Mouse (Mus musculus): ENCODE measurements around the gene Myom1. TPM values are rescaled to one million over a fixed set of nuclear protein-coding genes. Genes with fewer than 3 reads are reported as not detected.

Myom1 gene
- polyA plus RNA-seq, 1 experiment from 2014 or later, result 4.7 TPM

DNA sequence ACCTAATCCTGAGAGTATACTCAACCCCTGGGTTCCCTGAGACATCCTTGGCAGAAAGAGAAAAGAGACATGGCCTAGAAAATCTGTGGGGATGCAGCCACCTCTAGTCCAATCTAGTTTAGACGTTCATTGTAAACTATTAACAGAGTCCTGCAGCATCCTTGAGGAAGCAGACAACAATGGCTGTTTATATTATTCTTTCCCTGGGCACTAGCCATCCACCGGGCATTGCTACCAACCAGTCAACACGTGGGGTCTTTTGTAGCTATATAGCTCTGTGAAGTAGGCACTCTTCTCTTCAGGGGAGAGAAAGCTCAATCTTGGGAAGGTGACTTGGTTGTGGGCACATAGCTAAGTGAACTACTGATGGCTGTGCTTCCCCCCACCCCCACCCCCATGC, 110.3 kb downstream of the Myom1 start:
- ATAC-seq (ENCODE audit: insufficient number of reproducible peaks, low FRiP score, low TSS enrichment, low read depth), result no peak
- no peak overlapping the region for H3K9ac ChIP-seq (ENCODE audit: low read length)
- H3K27ac ChIP-seq (replicated peaks; ENCODE audit: low read depth, low read length), result no peak overlapping the region
- no peak overlapping the region for H3K4me3 ChIP-seq (ENCODE audit: low read depth, low read length)
- H3K9me3 ChIP-seq (ENCODE audit: control insufficient read depth, low read length), result no peaks in the 10 kb centered on the region
- no peaks in the 10 kb centered on the region for H3K27me3 ChIP-seq (ENCODE audit: control insufficient read depth, insufficient read depth, low read length)
- no peak for DNase-seq (ENCODE audit: low spot score)
- WGBS, result 84% methylated on average over 3 of the region's 3 CpGs
- H3K4me2 ChIP-seq (ENCODE audit: low read depth, severe bottlenecking), result no peak overlapping the region
- H3K36me3 ChIP-seq (ENCODE audit: control insufficient read depth, insufficient read depth, low read length), result no peaks in the 10 kb centered on the region
- H3K4me1 ChIP-seq (ENCODE audit: control insufficient read depth, insufficient read depth, low read length), result no peaks in the 10 kb centered on the region; the same call in 1 of the 2 replicates

DNA sequence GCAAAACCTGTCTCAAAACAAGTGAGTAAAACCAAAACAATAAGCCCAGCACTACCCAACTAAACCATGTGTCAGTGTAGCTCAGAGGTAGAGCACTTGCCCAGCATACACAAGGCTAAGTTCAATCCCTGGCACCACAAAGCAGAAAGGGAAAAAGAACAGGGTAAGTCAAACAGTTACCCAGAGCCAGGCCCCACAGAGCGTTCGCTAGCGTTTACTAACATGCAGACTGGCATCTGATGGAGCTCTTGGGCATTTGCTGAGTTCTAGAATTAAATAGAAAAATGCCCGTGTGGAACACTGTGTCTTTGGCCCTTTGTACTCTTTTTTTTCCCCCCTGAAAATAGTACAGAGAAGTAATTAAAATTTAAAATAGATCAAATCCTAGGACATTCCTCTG, 111.8 kb downstream of the Myom1 start:
- Histone ChIP-seq H3K36me3 (ENCODE audit: control insufficient read depth, insufficient read depth, low read length) (no peaks in the 10 kb centered on the region), H3K9me3 (ENCODE audit: control insufficient read depth, low read length) (no peaks in the 10 kb centered on the region), H3K9ac (ENCODE audit: low read length) (no peak overlapping the region), H3K27me3 (ENCODE audit: control insufficient read depth, insufficient read depth, low read length) (no peaks in the 10 kb centered on the region), H3K4me1 (ENCODE audit: control insufficient read depth, insufficient read depth, low read length) (no peaks in the 10 kb centered on the region; the same call in 1 of the 2 replicates), H3K4me2 (ENCODE audit: low read depth, severe bottlenecking) (no peak overlapping the region), H3K4me3 (ENCODE audit: low read depth, low read length) (no peak overlapping the region), H3K27ac (replicated peaks; ENCODE audit: low read depth, low read length) (no peak overlapping the region)
- DNase-seq (ENCODE audit: low spot score), result no peak
- 78% methylated on average over 4 of the region's 4 CpGs for WGBS
- ATAC-seq (ENCODE audit: insufficient number of reproducible peaks, low FRiP score, low TSS enrichment, low read depth), result no peak

DNA sequence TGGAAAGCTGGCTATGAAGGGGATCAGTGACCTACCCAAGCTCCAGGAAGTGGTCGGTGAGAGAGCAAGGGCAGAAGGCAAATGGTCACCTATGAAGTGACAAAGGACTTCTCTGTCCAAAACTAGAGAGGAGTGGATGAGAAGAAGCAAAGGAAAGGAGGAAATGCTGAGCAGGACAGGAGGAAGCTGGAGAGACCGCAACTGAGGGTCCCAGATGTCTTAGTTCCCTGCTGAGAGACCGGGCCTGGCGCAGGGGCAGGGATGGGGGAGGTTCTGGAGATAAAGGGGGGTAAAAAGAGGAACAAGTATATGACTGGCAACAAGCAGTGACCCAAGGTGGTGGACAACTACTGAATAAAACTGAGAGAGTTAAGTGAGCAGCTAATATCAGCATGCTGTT, 115.5 kb downstream of the Myom1 start:
- Histone ChIP-seq H3K4me2 (ENCODE audit: low read depth, severe bottlenecking) (no peak overlapping the region), H3K27ac (replicated peaks; ENCODE audit: low read depth, low read length) (no peak overlapping the region), H3K36me3 (ENCODE audit: control insufficient read depth, insufficient read depth, low read length) (no peaks in the 10 kb centered on the region), H3K27me3 (ENCODE audit: control insufficient read depth, insufficient read depth, low read length) (no peaks in the 10 kb centered on the region), H3K4me1 (ENCODE audit: control insufficient read depth, insufficient read depth, low read length) (no peaks in the 10 kb centered on the region), H3K4me3 (ENCODE audit: low read depth, low read length) (no peak overlapping the region), H3K9ac (ENCODE audit: low read length) (no peak overlapping the region), H3K9me3 (ENCODE audit: control insufficient read depth, low read length) (no peaks in the 10 kb centered on the region)
- 90% methylated on average over 4 of the region's 4 CpGs for WGBS
- no peak for ATAC-seq (ENCODE audit: insufficient number of reproducible peaks, low FRiP score, low TSS enrichment, low read depth)
- no peak for DNase-seq (ENCODE audit: low spot score)

DNA sequence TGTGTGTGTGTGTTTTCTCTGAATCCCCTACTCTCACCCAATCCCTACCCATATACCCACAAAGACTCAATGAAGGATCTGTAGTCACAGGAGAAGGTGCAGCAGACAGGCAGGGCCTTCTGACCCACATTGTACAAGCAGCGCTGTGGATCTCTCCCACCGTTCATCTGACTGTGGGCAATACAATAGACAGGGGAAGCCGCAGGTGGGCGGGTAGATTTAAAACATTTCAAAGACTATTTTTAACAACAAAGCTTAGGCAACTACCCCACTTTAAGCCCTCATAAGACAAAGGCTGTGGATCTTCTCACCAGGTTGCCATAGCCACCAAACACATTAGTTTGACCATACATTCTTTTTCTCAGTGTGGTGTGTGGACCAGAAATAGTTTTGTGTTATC, 116.2 kb downstream of the Myom1 start:
- no peak overlapping the region for H3K9ac ChIP-seq (ENCODE audit: low read length)
- ATAC-seq (ENCODE audit: insufficient number of reproducible peaks, low FRiP score, low TSS enrichment, low read depth), result no peak
- H3K27ac ChIP-seq (replicated peaks; ENCODE audit: low read depth, low read length), result no peak overlapping the region

DNA sequence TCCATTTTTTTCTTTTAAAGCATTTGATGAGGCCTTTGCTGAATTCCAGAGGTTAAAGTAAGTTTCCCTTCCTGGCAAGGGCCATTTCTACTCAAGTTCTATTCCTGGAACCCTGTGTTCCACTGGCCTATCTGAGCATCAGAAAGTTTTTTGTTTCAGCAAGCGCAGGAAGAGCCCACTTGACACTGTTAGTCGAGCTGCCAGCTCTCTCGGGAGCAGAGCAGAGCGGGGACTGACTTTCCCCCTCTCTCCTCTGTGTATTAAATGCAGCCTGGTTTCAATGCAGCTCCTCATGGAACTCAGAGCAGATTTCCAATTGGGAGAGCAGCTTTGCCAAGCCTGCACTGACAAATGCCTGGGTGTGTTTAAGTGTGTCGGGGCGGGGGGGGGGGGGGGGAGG, 118.2 kb downstream of the Myom1 start:
- no peaks in the 10 kb centered on the region for H3K27me3 ChIP-seq (ENCODE audit: control insufficient read depth, insufficient read depth, low read length)
- DNase-seq (ENCODE audit: low spot score) (no peak), ATAC-seq (ENCODE audit: insufficient number of reproducible peaks, low FRiP score, low TSS enrichment, low read depth) (no peak)
- H3K27ac ChIP-seq (replicated peaks; ENCODE audit: low read depth, low read length), result no peak overlapping the region
- H3K4me1 ChIP-seq (ENCODE audit: control insufficient read depth, insufficient read depth, low read length), result 0 out of 2 replicates have a peak, but pooled peaks cover 2% of the 10 kb centered on the region
- H3K9me3 ChIP-seq (ENCODE audit: control insufficient read depth, low read length), result no peaks in the 10 kb centered on the region
- WGBS, result 48% methylated on average over 4 of the region's 6 CpGs
- H3K9ac ChIP-seq (ENCODE audit: low read length), result no peak overlapping the region
- no peak overlapping the region for H3K4me2 ChIP-seq (ENCODE audit: low read depth, severe bottlenecking)
- H3K36me3 ChIP-seq (ENCODE audit: control insufficient read depth, insufficient read depth, low read length), result no peaks in the 10 kb centered on the region
- no peak overlapping the region for H3K4me3 ChIP-seq (ENCODE audit: low read depth, low read length)

More for the DNA sequence above, 116.2 kb downstream of the Myom1 start:
- Histone ChIP-seq H3K9me3 (ENCODE audit: control insufficient read depth, low read length) (no peaks in the 10 kb centered on the region), H3K27me3 (ENCODE audit: control insufficient read depth, insufficient read depth, low read length) (no peaks in the 10 kb centered on the region), H3K4me3 (ENCODE audit: low read depth, low read length) (no peak overlapping the region), H3K4me2 (ENCODE audit: low read depth, severe bottlenecking) (no peak overlapping the region), H3K4me1 (ENCODE audit: control insufficient read depth, insufficient read depth, low read length) (no peaks in the 10 kb centered on the region), H3K36me3 (ENCODE audit: control insufficient read depth, insufficient read depth, low read length) (no peaks in the 10 kb centered on the region)
- no peak for DNase-seq (ENCODE audit: low spot score)
- WGBS, result 92% methylated on average over 4 of the region's 4 CpGs

DNA sequence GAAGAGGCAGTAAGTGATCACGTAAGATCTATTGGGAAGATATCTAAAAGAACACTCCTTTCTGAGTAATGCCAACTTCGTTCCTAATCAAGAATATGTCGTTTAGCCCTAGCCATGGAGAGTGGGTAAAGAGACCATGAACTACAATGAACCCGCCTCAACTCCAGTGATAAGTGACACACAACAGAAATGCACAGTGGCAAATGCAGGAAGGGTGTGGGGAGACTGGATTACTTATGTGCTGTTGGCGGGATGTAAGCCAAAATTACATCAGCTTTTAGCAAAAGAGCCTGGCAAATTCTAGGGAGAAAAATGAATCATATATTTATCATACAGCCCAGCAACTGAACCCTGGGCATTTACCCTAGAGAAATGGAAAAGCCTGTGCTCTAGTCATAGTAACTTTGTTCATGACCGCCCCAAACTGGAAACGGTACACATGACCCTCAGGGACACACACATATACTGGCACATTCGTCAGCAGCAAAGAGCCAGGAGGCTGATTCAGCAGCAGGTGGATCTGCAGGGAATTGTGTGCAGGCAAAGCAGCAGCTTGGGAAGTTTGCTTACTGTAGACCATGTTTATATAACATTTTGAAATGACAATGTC, 121.7 kb downstream of the Myom1 start:
- Histone ChIP-seq H3K9ac (ENCODE audit: low read length) (no peak overlapping the region), H3K36me3 (ENCODE audit: control insufficient read depth, insufficient read depth, low read length) (no peaks in the 10 kb centered on the region), H3K4me3 (ENCODE audit: low read depth, low read length) (no peak overlapping the region), H3K9me3 (ENCODE audit: control insufficient read depth, low read length) (no peaks in the 10 kb centered on the region), H3K4me1 (ENCODE audit: control insufficient read depth, insufficient read depth, low read length) (0 out of 2 replicates have a peak, but pooled peaks cover 2% of the 10 kb centered on the region), H3K27me3 (ENCODE audit: control insufficient read depth, insufficient read depth, low read length) (no peaks in the 10 kb centered on the region), H3K27ac (replicated peaks; ENCODE audit: low read depth, low read length) (no peak overlapping the region), H3K4me2 (ENCODE audit: low read depth, severe bottlenecking) (no peak overlapping the region)
- 87% methylated on average over 8 of the region's 8 CpGs for WGBS
- DNase-seq (ENCODE audit: low spot score), result no peak
- no peak for ATAC-seq (ENCODE audit: insufficient number of reproducible peaks, low FRiP score, low TSS enrichment, low read depth)

DNA sequence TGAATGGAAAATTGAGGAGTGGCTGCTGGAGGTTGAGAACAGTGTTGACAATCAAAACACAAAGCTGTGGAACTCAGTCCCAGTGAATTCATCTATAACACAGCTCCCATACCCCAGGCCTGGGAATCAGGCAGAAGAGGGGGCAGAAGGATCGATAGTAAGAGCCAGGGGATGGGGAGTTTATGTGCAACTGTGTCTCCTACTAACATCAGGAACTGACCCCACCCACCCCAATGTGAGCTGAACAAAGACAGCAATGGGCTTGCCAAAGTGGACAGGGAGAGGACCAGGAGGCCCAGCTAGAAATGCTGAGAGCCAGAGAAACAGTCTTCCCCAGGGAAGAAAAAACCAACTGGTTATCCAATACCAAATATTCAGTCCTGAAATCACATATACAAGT, 122.2 kb downstream of the Myom1 start:
- no peak overlapping the region for H3K4me3 ChIP-seq (ENCODE audit: low read depth, low read length)
- no peak overlapping the region for H3K9ac ChIP-seq (ENCODE audit: low read length)
- 0 out of 2 replicates have a peak, but pooled peaks cover 2% of the 10 kb centered on the region for H3K4me1 ChIP-seq (ENCODE audit: control insufficient read depth, insufficient read depth, low read length)
- no peak overlapping the region for H3K4me2 ChIP-seq (ENCODE audit: low read depth, severe bottlenecking)
- 90% methylated on average over 1 of the region's 1 CpGs for WGBS
- ATAC-seq (ENCODE audit: insufficient number of reproducible peaks, low FRiP score, low TSS enrichment, low read depth) (no peak), DNase-seq (ENCODE audit: low spot score) (no peak)
- no peaks in the 10 kb centered on the region for H3K9me3 ChIP-seq (ENCODE audit: control insufficient read depth, low read length)
- no peak overlapping the region for H3K27ac ChIP-seq (replicated peaks; ENCODE audit: low read depth, low read length)
- H3K36me3 ChIP-seq (ENCODE audit: control insufficient read depth, insufficient read depth, low read length), result no peaks in the 10 kb centered on the region
- no peaks in the 10 kb centered on the region for H3K27me3 ChIP-seq (ENCODE audit: control insufficient read depth, insufficient read depth, low read length)

DNA sequence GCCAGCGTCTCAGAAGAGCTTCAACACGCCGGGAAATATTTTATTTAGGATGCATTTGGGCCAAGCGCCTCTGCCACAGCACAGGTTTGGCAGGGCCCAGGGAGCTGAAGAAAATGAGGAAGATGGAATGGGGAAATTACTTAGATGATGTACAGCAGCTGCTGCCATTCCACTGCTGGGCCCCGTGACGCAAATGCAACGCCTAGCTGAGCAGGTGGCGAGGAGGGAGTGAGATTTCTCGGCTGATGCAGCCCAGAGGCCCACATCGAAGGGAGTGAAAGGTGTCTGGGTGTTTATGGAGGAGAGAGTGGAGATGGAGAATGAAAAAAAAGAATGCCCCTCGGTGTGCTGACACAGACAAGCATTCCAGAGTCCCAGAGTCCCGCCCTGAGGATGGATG, 123.1 kb downstream of the Myom1 start:
- WGBS, result 56% methylated on average over 12 of the region's 12 CpGs
- Histone ChIP-seq H3K4me3 (ENCODE audit: low read depth, low read length) (no peak overlapping the region), H3K4me1 (ENCODE audit: control insufficient read depth, insufficient read depth, low read length) (peaks cover 8% of the 10 kb centered on the region; the same call in 1 of the 2 replicates), H3K9ac (ENCODE audit: low read length) (no peak overlapping the region), H3K27me3 (ENCODE audit: control insufficient read depth, insufficient read depth, low read length) (no peaks in the 10 kb centered on the region), H3K36me3 (ENCODE audit: control insufficient read depth, insufficient read depth, low read length) (no peaks in the 10 kb centered on the region), H3K27ac (replicated peaks; ENCODE audit: low read depth, low read length) (no peak overlapping the region), H3K4me2 (ENCODE audit: low read depth, severe bottlenecking) (no peak overlapping the region), H3K9me3 (ENCODE audit: control insufficient read depth, low read length) (no peaks in the 10 kb centered on the region)
- ATAC-seq (ENCODE audit: insufficient number of reproducible peaks, low FRiP score, low TSS enrichment, low read depth) (no peak), DNase-seq (ENCODE audit: low spot score) (no peak)

DNA sequence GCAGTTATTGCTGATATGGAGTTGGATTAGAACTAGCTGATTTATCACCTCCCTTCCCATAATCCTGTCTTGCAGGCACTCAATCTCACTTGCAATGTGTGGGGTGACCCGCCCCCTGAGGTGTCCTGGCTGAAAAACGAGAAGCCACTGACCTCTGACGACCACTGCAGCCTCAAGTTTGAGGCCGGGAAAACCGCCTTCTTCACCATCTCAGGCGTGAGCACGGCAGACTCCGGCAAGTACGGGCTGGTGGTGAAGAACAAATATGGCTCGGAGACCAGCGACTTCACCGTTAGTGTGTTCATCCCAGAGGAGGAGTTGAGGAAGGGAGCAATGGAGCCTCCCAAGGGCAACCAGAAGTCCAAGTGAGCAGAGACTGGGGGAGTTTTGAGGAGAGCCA, 123.6 kb downstream of the Myom1 start:
- Histone ChIP-seq H3K36me3 (ENCODE audit: control insufficient read depth, insufficient read depth, low read length) (no peaks in the 10 kb centered on the region), H3K4me1 (ENCODE audit: control insufficient read depth, insufficient read depth, low read length) (peaks cover 8% of the 10 kb centered on the region; the same call in 1 of the 2 replicates), H3K4me3 (ENCODE audit: low read depth, low read length) (no peak overlapping the region), H3K27me3 (ENCODE audit: control insufficient read depth, insufficient read depth, low read length) (no peaks in the 10 kb centered on the region), H3K4me2 (ENCODE audit: low read depth, severe bottlenecking) (no peak overlapping the region), H3K27ac (replicated peaks; ENCODE audit: low read depth, low read length) (no peak overlapping the region), H3K9ac (ENCODE audit: low read length) (no peak overlapping the region), H3K9me3 (ENCODE audit: control insufficient read depth, low read length) (no peaks in the 10 kb centered on the region)
- DNase-seq (ENCODE audit: low spot score), result no peak
- 65% methylated on average over 12 of the region's 12 CpGs for WGBS
- no peak for ATAC-seq (ENCODE audit: insufficient number of reproducible peaks, low FRiP score, low TSS enrichment, low read depth)

Data from limb, embryonic 11.5 days (tissue).